Mouse (Mus musculus) kidney, adult 2 months (tissue): ENCODE measurements around the gene Gm49601.

Source experiments
- CTCF ChIP-seq: fragments of 200-500 bp; conservative IDR thresholded peaks from 2 replicates; pipeline ENCODE4 v1.5.1; 2011; ENCODE audit warnings: low read depth, mild to moderate bottlenecking, control low read depth, low read length, moderate library complexity, mixed read lengths; ENCODE audit not compliant: insufficient read depth, insufficient read length
- POLR2A ChIP-seq: fragments of 200-500 bp; IDR thresholded peaks from one replicate; pipeline ENCODE4 v1.6.1; 2011; ENCODE audit warnings: low read depth, low read length, control low read depth

GRCm38 (mm10) chr16:18629390-18630231 lies 3.4 kb upstream of the Gm49601 start, which contains the start of gene Sept5:
- TF ChIP-seq CTCF, result no peak
- TF ChIP-seq POLR2A, result no peak
